Mouse (Mus musculus) heart, embryonic 10.5 days (tissue): ENCODE measurements around the gene Slc35e3. TPM values are rescaled to one million over a fixed set of nuclear protein-coding genes. Genes with fewer than 3 reads are reported as not detected.

ENCODE experiments used
- DNase-seq: peaks from one replicate; pipeline ENCODE4 v3.0.0-alpha.2; 2017; ENCODE audit warnings: low spot score
- H3K27ac ChIP-seq: fragments of 300-500 bp; sonication (generic); 2 replicates; pipeline ENCODE4 v1.5.1; 2016; ENCODE audit warnings: mild to moderate bottlenecking
- H3K27me3 ChIP-seq: fragments of 300-500 bp; sonication (generic); 2 replicates; pipeline ENCODE4 v1.6.1; 2016; ENCODE audit warnings: mild to moderate bottlenecking; ENCODE audit not compliant: poor library complexity, insufficient read depth, severe bottlenecking
- H3K36me3 ChIP-seq: fragments of 300-500 bp; sonication (generic); 2 replicates; pipeline ENCODE4 v1.6.1; 2016; ENCODE audit warnings: mild to moderate bottlenecking, moderate library complexity
- H3K4me1 ChIP-seq: fragments of 300-500 bp; sonication (generic); 2 replicates; pipeline ENCODE4 v1.6.1; 2016; ENCODE audit warnings: mild to moderate bottlenecking
- H3K4me3 ChIP-seq: fragments of 300-500 bp; sonication (generic); 2 replicates; pipeline ENCODE4 v1.5.1; 2016; ENCODE audit warnings: mild to moderate bottlenecking, moderate library complexity
- H3K9me3 ChIP-seq: fragments of 300-500 bp; sonication (generic); 2 replicates; pipeline ENCODE4 v1.6.1; 2016; ENCODE audit warnings: mild to moderate bottlenecking, moderate library complexity
- WGBS: fragments of 180-500 bp; shearing (Covaris S2); methylation state at CpG from one replicate; pipeline ENCODE4 v1.1.7; 2016; 5-methylcytosine and 5-hydroxymethylcytosine counted together
- polyA plus RNA-seq: library from polyadenylated mRNA; unstranded; fragments of >200 nt; fragmentation: Nextera tagmentation; extraction: Ambion mirVana; gene quantifications from 2 replicates; pipeline ENCODE4 v1.2.1, GENCODE M21; 2016

Gene Slc35e3
- polyA plus RNA-seq, 1 experiment from 2014 or later: 14.9 TPM

DNA sequence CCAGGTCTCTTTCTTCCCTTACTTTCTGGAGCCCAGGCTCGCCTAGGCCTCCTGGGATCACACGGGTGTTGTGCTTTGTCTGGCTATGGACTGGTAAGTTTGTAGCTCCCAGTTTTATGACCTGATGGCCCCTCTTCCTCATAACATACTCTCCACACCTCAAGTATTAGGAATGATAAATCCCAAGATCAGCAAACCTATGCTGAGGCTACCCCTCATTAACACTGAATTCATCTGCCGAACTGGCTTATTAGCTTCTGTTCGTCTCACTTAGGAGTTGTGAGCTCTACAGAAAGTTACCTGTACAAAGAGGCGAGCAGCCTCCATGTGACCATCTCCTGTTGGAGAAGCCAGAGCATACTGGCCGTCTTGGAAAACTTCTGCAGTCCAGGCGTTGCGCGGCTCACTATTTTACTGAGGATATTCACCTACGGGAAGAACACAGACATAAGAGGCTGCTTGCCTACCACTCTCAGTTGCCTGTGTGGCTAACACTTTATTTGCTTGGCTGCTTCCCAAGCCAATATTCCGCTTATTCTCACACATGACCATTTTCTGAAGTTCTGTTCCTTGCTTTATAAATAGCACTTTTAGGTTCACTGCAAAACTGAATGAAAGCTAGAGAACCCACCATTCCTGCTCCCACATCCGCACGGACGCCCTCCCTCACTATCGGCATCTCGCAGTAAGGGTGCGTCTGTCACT, 35.0 kb upstream of the Slc35e3 start:
- H3K4me3 ChIP-seq: no peak overlapping the region
- no peaks in the 10 kb centered on the region for H3K27me3 ChIP-seq
- no peaks in the 10 kb centered on the region for H3K9me3 ChIP-seq
- no peaks in the 10 kb centered on the region for H3K4me1 ChIP-seq
- 92% methylated on average over 17 of the region's 17 CpGs for whole genome bisulfite sequencing
- H3K27ac ChIP-seq: no peak overlapping the region
- no peak for DNase-seq
- peaks cover 96% of the 10 kb centered on the region for H3K36me3 ChIP-seq

DNA sequence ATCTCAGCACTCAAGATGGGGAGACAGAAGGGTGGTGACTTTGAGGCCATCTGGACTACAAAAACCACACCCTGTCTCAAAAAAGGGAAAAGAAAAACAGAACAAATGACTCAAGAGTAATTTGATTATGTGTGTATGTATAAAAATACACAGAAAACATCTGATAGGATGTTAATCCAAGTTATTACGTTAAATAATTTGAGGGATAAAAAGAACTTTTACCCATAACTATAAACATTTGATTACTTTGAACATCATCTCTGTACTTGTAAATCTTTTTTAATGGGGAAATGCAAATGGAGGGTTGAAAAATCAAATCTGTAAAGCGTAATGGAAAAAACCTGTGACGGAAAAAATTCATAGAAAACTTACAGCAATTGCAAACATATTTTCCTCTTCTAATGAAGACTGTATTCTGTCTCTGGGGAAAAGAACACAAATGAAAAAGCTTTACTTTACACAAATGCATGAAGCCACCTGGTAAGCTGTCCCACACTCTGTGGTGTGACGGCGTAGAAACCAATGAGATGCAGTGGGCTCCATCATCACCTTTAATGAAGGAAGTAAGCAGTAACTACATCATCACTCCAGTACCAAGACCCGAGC, 34.2 kb upstream of the Slc35e3 start:
- Histone ChIP-seq H3K27ac (no peak overlapping the region), H3K4me3 (no peak overlapping the region), H3K9me3 (no peaks in the 10 kb centered on the region), H3K36me3 (peaks cover 96% of the 10 kb centered on the region), H3K27me3 (no peaks in the 10 kb centered on the region), H3K4me1 (no peaks in the 10 kb centered on the region)
- DNase-seq: no peak
- whole genome bisulfite sequencing: 95% methylated on average over 6 of the region's 6 CpGs

DNA sequence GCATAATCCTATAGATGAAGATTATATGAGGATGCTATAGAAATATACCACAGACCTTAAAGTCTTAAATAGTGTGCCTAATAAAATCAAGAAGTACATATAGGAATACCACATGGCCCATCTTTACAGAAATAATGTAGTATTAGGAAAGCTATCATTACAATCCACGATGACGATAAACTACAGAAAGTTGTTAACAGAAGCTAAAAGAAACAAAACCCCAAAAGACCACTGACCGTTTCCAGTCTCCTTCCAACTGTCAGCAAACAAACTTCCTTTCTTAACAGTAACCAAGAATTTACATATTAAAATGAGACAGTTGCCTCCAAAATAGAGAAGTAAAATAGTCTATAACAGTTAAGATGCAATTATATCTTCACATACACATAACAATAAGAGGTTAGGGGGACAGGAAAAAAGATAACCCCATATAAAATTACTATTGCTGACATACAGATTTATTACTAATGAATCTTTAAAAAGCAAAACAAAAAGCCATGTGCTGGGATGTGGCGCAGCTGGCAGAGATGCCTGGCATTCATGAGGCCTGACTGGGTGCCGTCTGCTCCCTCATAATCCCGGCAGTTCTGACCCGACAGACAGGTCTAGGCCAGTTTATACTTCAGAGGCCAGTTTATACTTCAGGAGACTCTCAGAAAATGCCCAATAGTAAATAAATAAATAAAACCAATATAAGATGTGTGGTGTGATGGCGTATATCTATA, 33.6 kb upstream of the Slc35e3 start:
- Histone ChIP-seq H3K4me3 (no peak overlapping the region), H3K27me3 (no peaks in the 10 kb centered on the region), H3K4me1 (no peaks in the 10 kb centered on the region), H3K36me3 (peaks cover 96% of the 10 kb centered on the region), H3K9me3 (no peaks in the 10 kb centered on the region), H3K27ac (no peak overlapping the region)
- WGBS: 96% methylated on average over 8 of the region's 8 CpGs
- DNase-seq: no peak

DNA sequence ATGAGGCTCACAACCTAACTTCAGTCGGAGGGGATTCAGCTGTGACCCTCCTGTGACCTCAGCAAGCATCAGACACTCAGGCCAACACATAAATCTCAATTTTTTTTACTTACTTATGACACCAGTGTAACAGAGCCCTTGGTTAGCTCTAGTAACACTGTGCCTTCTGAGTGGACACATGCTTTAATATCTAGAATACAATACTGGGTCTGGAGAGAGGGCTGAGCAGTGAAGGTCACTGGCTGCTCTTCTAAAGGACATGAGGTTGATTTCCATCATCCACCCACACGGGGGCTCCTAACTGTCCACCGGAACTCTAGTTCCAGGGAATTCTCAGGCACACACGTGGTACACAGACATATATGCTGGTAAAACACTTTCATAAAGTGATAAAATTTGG, 32.8 kb upstream of the Slc35e3 start:
- DNase-seq: no peak
- Histone ChIP-seq H3K27me3 (no peaks in the 10 kb centered on the region), H3K4me3 (no peak overlapping the region), H3K27ac (no peak overlapping the region), H3K9me3 (no peaks in the 10 kb centered on the region), H3K4me1 (no peaks in the 10 kb centered on the region), H3K36me3 (peaks cover 96% of the 10 kb centered on the region)
- WGBS: 78% methylated on average over 4 of the region's 4 CpGs

DNA sequence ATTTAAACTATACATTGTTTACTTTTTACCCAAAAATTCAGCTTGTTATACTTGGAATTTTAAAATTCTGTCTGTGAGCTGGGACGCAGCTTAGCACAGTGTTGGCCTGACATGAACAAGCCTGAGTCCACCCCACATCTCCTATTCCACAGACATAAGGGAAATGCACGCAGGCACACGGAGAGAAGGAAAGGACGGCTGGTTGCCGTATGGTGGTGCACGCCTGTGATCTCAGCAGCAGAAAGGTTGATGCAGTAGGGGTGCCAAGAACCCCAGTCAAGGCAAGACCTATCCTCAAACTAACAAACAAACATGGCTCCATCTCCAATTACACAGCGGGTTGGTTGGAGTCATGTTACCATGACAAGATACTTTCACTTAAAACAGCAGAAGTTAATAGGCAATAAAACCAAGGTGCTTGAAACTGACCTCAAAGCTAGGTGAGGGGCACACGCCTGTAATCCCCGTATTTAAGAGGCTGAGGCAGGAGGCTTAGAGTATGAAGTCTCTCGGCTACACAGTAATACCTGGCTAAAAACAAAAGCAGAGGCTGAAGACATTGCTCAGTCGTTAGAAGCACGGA, 32.3 kb upstream of the Slc35e3 start:
- 93% methylated on average over 12 of the region's 12 CpGs for WGBS
- Histone ChIP-seq H3K36me3 (peaks cover 96% of the 10 kb centered on the region), H3K9me3 (no peaks in the 10 kb centered on the region)

DNA sequence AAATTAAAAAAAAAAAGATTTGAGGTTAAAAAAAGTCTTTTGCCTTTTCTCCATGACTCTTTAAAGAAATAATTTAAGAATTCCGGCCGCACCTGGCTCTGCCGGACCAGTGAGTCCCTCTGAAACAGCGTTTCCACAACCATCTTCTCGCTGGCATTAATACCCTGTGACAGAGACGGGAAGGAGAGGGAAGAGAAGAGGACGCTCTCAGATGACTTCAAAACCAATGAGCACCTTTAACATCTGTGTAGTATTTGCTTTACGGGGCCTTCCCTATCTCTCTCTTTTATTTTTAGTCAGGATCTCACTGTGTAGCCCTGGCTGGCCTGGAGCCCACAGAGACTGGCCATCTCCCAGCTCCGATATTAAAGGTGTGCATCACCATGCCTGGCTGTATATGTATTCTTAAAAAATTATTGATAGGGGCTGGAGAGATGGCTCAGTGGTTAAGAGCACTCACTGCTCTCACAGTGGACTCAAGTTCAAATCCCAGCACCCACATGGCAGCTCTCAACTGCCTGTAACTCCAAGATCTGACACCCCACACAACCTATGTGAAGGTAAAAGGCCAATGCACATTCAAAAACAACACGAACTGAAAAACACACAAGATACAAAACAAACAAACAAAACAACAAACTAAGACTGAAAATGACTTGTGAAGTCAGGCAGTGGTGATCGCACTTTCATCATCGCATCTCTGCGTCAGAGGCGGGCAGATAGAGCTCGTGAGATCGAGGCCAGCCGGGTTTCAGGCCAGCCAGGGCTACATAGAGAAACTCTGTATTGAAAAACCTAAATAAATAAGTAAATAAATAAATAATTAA, 31.5 kb upstream of the Slc35e3 start:
- no peak overlapping the region for H3K4me3 ChIP-seq
- H3K9me3 ChIP-seq: no peaks in the 10 kb centered on the region
- peaks cover 97% of the 10 kb centered on the region for H3K36me3 ChIP-seq
- 91% methylated on average over 17 of the region's 17 CpGs for WGBS
- no peaks in the 10 kb centered on the region for H3K4me1 ChIP-seq
- no peak overlapping the region for H3K27ac ChIP-seq
- H3K27me3 ChIP-seq: no peaks in the 10 kb centered on the region
- no peak for DNase-seq

More for the DNA sequence above, 32.3 kb upstream of the Slc35e3 start:
- H3K27ac ChIP-seq: no peak overlapping the region
- H3K27me3 ChIP-seq: no peaks in the 10 kb centered on the region
- DNase-seq: no peak
- H3K4me3 ChIP-seq: no peak overlapping the region
- H3K4me1 ChIP-seq: no peaks in the 10 kb centered on the region

DNA sequence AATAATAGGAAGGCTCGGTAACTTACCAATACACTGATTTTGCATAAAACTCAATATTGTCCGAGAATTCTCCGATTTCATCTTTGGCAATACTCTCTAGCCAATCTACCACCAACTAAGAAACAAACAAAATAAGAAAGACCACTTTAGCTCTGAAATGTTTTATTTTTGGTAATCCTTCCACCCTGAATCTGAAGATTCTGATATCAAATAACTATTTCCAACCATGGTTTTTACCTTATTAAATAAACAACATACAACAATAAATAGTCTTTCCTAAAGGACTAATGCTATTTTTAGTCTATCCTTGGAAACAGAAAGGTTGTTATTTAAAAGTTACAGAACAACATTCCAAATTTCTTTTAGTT, 30.9 kb upstream of the Slc35e3 start:
- 93% methylated on average over 3 of the region's 3 CpGs for WGBS

DNA sequence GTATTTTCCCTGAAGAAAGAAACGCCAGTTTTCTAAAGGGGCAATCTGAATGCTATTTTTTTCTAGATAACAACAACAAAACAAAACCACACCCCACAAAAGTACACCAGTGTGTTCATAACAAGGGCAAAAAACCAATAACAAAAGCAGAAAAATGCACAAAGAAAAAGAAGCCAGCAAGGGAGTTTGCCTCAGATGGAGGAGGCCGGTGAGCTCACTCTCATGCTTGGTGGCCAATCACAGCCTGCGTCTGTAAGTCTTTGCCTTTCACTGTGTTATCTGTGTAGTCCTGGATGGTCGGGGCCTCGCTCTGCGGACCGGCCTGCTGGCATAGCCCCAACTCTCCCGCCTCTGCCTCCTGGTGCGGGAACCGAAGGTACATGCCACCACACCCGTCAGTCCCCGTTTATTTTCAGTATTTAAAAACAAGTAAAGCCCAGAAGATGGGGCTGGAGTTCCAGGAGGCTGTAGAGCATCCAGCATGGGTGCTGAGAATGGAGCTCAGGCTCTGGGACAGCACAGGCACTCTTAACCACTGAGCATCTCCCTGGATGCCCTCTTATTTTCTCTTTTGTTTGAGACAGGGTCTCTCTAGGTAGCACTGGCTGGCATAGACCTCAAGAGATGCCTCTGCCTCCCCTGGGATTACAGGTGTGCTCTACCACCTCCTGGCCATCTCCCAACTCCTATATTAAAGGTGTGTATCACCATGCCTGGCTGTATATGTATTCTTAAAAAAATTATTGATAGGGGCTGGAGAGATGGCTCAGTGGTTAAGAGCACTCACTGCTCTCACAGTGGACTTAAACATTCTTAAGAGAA, 30.3 kb upstream of the Slc35e3 start:
- no peak for DNase-seq
- Histone ChIP-seq H3K4me1 (no peaks in the 10 kb centered on the region), H3K27me3 (no peaks in the 10 kb centered on the region), H3K9me3 (no peaks in the 10 kb centered on the region), H3K4me3 (no peak overlapping the region), H3K27ac (no peak overlapping the region), H3K36me3 (peaks cover 95% of the 10 kb centered on the region)
- 87% methylated on average over 12 of the region's 12 CpGs for WGBS

More for the DNA sequence above, 30.9 kb upstream of the Slc35e3 start:
- DNase-seq: no peak
- no peaks in the 10 kb centered on the region for H3K4me1 ChIP-seq
- H3K27me3 ChIP-seq: no peaks in the 10 kb centered on the region
- H3K9me3 ChIP-seq: no peaks in the 10 kb centered on the region
- H3K36me3 ChIP-seq: peaks cover 97% of the 10 kb centered on the region
- H3K4me3 ChIP-seq: no peak overlapping the region
- no peak overlapping the region for H3K27ac ChIP-seq

DNA sequence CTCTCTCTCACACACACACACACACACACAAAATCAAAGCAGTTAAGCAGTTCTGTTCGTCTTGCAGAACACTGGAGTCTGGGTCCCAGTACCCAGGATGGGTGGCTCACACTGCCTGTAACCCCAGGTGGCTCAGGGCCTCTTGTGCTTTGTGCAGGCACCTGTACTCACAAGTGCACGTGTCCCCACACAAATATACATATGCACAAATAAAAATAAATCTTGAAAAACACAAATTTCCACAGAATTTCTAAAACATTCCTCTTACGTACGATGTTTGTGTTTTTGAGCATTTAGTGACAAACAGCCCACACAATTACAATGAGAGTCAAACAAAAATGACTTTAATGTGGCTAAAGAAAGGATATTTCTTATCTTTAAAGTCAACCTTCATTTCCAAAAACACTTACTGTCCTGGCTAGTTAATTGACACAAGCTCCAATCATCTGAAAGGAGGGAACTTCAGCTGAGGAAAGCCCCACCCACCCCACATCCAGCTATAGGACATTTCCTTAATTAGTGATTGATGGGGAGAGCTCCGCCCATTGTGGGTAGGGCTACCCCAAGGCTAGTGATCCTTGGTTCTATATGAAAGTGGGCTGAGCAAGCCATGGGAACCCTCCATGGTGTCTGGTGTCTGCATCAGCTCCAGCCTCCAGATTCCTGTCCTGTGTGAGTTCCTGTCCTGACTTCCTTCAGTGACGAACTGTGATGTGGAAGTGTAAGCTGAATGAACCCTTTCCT, 29.4 kb upstream of the Slc35e3 start:
- no peaks in the 10 kb centered on the region for H3K4me1 ChIP-seq
- no peaks in the 10 kb centered on the region for H3K27me3 ChIP-seq
- H3K4me3 ChIP-seq: no peak overlapping the region
- peak; percentile 43 for DNase-seq
- WGBS: 90% methylated on average over 6 of the region's 6 CpGs
- no peaks in the 10 kb centered on the region for H3K9me3 ChIP-seq
- H3K27ac ChIP-seq: no peak overlapping the region
- peaks cover 95% of the 10 kb centered on the region for H3K36me3 ChIP-seq

DNA sequence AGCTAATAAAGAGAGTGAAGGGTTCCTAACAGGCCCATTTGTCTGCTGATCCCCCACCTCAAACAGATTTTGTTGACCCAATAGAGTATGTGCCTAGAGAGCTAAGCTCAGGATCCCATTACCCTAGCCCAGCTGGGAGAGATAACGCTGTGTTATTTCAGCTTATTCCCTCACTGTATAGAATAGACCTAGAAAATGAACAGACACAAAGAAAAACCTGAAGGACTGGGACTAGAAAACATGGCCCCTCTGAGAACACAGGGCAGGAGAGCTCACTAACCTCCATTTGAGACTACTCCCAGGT, 28.6 kb upstream of the Slc35e3 start:
- Histone ChIP-seq H3K27me3 (no peaks in the 10 kb centered on the region), H3K4me1 (no peaks in the 10 kb centered on the region), H3K4me3 (no peak overlapping the region), H3K9me3 (no peaks in the 10 kb centered on the region), H3K27ac (no peak overlapping the region), H3K36me3 (peaks cover 95% of the 10 kb centered on the region)
- no peak for DNase-seq
- 100% methylated on average over 1 of the region's 1 CpGs for WGBS

DNA sequence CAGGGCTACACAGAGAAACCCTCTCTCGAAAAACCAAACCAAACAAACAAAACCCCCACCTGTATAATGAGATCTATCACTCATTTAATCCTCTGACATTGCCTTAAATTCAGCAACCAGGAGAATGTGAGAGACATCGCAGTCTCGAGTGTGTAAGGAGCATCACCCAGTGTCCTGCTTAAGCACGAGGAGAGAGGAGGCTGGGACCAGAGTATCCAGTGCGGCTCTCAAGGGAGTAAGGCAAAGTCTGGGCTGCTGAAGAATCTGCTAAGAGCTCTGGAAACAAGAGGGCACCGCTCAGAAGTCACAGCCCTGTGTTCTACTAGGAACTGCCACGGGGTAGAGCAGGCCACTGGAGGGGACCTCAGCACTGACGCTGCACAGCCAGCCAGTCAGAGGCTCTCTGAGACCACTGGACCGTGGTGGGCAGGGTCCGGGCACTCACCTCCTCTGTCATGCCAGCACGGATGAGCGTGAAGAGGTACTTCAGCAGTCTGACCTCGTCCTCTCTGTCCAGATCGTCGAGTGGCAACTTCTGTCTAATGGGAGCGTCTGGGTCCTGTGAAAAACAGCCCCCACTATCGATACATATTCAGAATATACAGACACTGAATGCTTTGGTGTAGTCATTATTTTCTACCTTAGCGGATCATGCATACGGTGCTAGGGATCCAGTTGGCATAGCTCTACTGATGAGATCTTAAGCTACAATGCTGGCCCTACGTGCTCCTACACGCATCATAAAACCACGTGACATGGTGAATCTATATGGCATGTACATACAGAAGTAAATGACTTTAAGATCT, 28.0 kb upstream of the Slc35e3 start:
- Histone ChIP-seq H3K36me3 (peaks cover 95% of the 10 kb centered on the region), H3K27ac (no peak overlapping the region), H3K4me1 (no peaks in the 10 kb centered on the region), H3K4me3 (no peak overlapping the region), H3K9me3 (no peaks in the 10 kb centered on the region), H3K27me3 (no peaks in the 10 kb centered on the region)
- 93% methylated on average over 22 of the region's 22 CpGs for WGBS
- no peak for DNase-seq
